Mouse (Mus musculus) CH12.LX (cell line): ENCODE data around the gene Prss12. TPM values are rescaled to one million over a fixed set of nuclear protein-coding genes. Genes with fewer than 3 reads are reported as not detected.
A peak's percentile ranks its signal among the peaks of the same experiment; 100 is the strongest.

Source experiments
- DNase-seq: peaks from one replicate; pipeline ENCODE4 v3.0.0-alpha.2; 2013; ENCODE audit errors: extremely low read depth
- H3K27ac ChIP-seq: 2 replicates; pipeline ENCODE4 v1.5.1; 2012; ENCODE audit warnings: low read depth, mild to moderate bottlenecking, control low read depth, moderate library complexity; ENCODE audit not compliant: insufficient read depth
- H3K27me3 ChIP-seq: replicated peaks from 2 replicates; pipeline ENCODE3; 2012; ENCODE audit warnings: inconsistent platforms
- H3K36me3 ChIP-seq, 2 experiments: replicated peaks in 1 of 2; 2 replicates each; pipeline versions ENCODE3 to v1.6.1; 2012; ENCODE audit warnings: inconsistent platforms in 1 of 2, low read length in 1 of 2, mild to moderate bottlenecking in 1 of 2, mixed read lengths in 1 of 2, moderate library complexity in 1 of 2; ENCODE audit not compliant: control insufficient read depth in 1 of 2, insufficient read depth in 1 of 2
- H3K4me1 ChIP-seq, 2 experiments: 2 replicates each; pipeline ENCODE4 v1.6.1; 2012; ENCODE audit warnings: inconsistent platforms in 1 of 2, moderate library complexity in 1 of 2; ENCODE audit not compliant: insufficient read depth in 2 of 2, control insufficient read depth in 1 of 2
- H3K4me2 ChIP-seq: 2 replicates; pipeline ENCODE4 v1.6.1; 2012; ENCODE audit warnings: low read depth, mild to moderate bottlenecking, control low read depth; ENCODE audit not compliant: poor library complexity, insufficient read depth, severe bottlenecking
- H3K4me3 ChIP-seq, 3 experiments: fragments of 150-350 bp in 1 of 3; sonication (generic) in 1 of 3; replicated peaks in 1 of 3; 2 replicates each; pipeline versions ENCODE3 to v1.5.1; 2011 to 2012; ENCODE audit warnings: low read depth in 2 of 3, low read length in 2 of 3, mild to moderate bottlenecking in 2 of 3, moderate library complexity in 2 of 3, control low read depth in 1 of 3, improper control_type of control experiment in 1 of 3, inconsistent platforms in 1 of 3, mixed read lengths in 1 of 3; ENCODE audit not compliant: poor library complexity in 1 of 3
- H3K79me2 ChIP-seq: replicated peaks from 2 replicates; pipeline ENCODE4 v1.6.1; 2012; ENCODE audit warnings: mild to moderate bottlenecking, moderate library complexity; ENCODE audit not compliant: control insufficient read depth, poor library complexity, insufficient read depth, severe bottlenecking; ENCODE audit errors: extremely low read depth
- H3K9ac ChIP-seq: 2 replicates; pipeline ENCODE4 v1.6.1; 2012; ENCODE audit warnings: low read depth, mild to moderate bottlenecking, control low read depth, moderate library complexity; ENCODE audit not compliant: insufficient read depth
- H3K9me3 ChIP-seq: replicated peaks from 2 replicates; pipeline ENCODE3; 2012; ENCODE audit warnings: low read length, inconsistent platforms, mixed read lengths
- BHLHE40 ChIP-seq: IDR thresholded peaks from 2 replicates; pipeline ENCODE4 v1.6.1; 2011; ENCODE audit warnings: mild to moderate bottlenecking, low read depth, low read length, improper control_type of control experiment
- CTCF ChIP-seq, 2 experiments: IDR thresholded peaks in 1 of 2; conservative IDR thresholded peaks in 1 of 2; 2 replicates each; pipeline ENCODE4 v1.5.1; 2011 to 2012; ENCODE audit warnings: low read depth in 2 of 2, low read length in 2 of 2, improper control_type of control experiment in 1 of 2, inconsistent platforms in 1 of 2, mild to moderate bottlenecking in 1 of 2, moderate library complexity in 1 of 2
- EP300 ChIP-seq: IDR thresholded peaks from 2 replicates; pipeline ENCODE4 v1.6.1; 2011; ENCODE audit warnings: low read length, improper control_type of control experiment
- ETS1 ChIP-seq: conservative IDR thresholded peaks from 2 replicates; pipeline ENCODE4 v1.6.1; 2012; ENCODE audit warnings: low read depth, mild to moderate bottlenecking, inconsistent platforms, low read length, improper control_type of control experiment, moderate library complexity
- IRF4 ChIP-seq: IDR thresholded peaks from 2 replicates; pipeline ENCODE4 v1.6.1; 2014; ENCODE audit warnings: low read depth, mild to moderate bottlenecking, inconsistent platforms, low read length, improper control_type of control experiment
- JUN ChIP-seq: IDR thresholded peaks from 2 replicates; pipeline ENCODE4 v1.6.1; 2011; ENCODE audit warnings: low read depth, mild to moderate bottlenecking, low read length, improper control_type of control experiment, moderate library complexity; ENCODE audit not compliant: insufficient read depth
- KAT2A ChIP-seq: IDR thresholded peaks from 2 replicates; pipeline ENCODE4 v1.6.1; 2012; ENCODE audit warnings: low read length, improper control_type of control experiment, inconsistent platforms; ENCODE audit not compliant: insufficient replicate concordance
- MAX ChIP-seq: IDR thresholded peaks from 2 replicates; pipeline ENCODE4 v1.6.1; 2011; ENCODE audit warnings: low read length, improper control_type of control experiment
- MEF2A ChIP-seq: IDR thresholded peaks from 2 replicates; pipeline ENCODE4 v1.6.1; 2014; ENCODE audit warnings: low read depth, mild to moderate bottlenecking, inconsistent platforms, low read length, improper control_type of control experiment, borderline replicate concordance
- RAD21 ChIP-seq: IDR thresholded peaks from 2 replicates; pipeline ENCODE4 v1.6.1; 2011; ENCODE audit warnings: low read depth, mild to moderate bottlenecking, low read length, improper control_type of control experiment, moderate library complexity
- SMC3 ChIP-seq: IDR thresholded peaks from 2 replicates; pipeline ENCODE4 v1.6.1; 2011; ENCODE audit warnings: low read depth, low read length, improper control_type of control experiment
- ZC3H11A ChIP-seq: IDR thresholded peaks from 2 replicates; pipeline ENCODE4 v1.6.1; 2012; ENCODE audit warnings: low read depth, mild to moderate bottlenecking, inconsistent platforms, low read length, improper control_type of control experiment
- ZKSCAN1 ChIP-seq: IDR thresholded peaks from 2 replicates; pipeline ENCODE4 v1.6.1; 2012; ENCODE audit warnings: low read depth, inconsistent platforms, low read length, improper control_type of control experiment, borderline replicate concordance
- dilution Hi-C: fragments of 300-500 bp; cut with MboI; formaldehyde crosslinking; loops from 2 replicates; pipeline ENCODE4 v1.14.3; 2020; ENCODE audit warnings: low sequenced_read_pairs; ENCODE audit not compliant: extremely low pct_unique_long_range_greater_than_20kb, extremely low pct_ligation_motif_present
- in situ Hi-C: fragments of 300-500 bp; cut with MboI; formaldehyde crosslinking; loops from 3 replicates; pipeline ENCODE4 v1.14.3; 2019; ENCODE audit warnings: low sequenced_read_pairs, low pct_ligation_motif_present, low pct_unique_long_range_greater_than_20kb, mixed read lengths
- polyA plus RNA-seq: library from polyadenylated mRNA; unstranded; fragments of >175 nt; gene quantifications from 2 replicates; pipeline ENCODE4 v1.2.1, GENCODE M21; 2012; ENCODE audit warnings: low read depth; ENCODE audit not compliant: insufficient read length
- total RNA-seq, 2 experiments: library from RNA; depleted of rRNA; stranded (reverse); fragments of 300-350 nt in 1 of 2; fragments of >200 nt in 1 of 2; gene quantifications; 2 replicates each; pipeline ENCODE4 v1.2.3; 2012 to 2014

The Prss12 gene
- total and polyA plus RNA-seq, 3 experiments, result 0.13 TPM; not detected in 2

GRCm38 (mm10) chr3:123515600-123516359 is 69.1 kb downstream of the Prss12 start:
- DNase-seq, result peak; percentile 74
- in situ Hi-C loops, result loop anchor here (25.0 kb wide), 1 partner anchor 1072 kb away; the partner anchor contains the start of gene 1700003H04Rik
- H3K27me3 ChIP-seq, result no peaks in the 10 kb centered on the region
- peak overlapping the region; percentile 65 for H3K27ac ChIP-seq
- dilution Hi-C loops, result no loop called here
- H3K4me2 ChIP-seq, result peak overlapping the region; percentile 60; the same call in 1 of the 2 replicates
- peaks cover 0 to 8% of the 10 kb centered on the region in 2 experiments; a peak in 2 of 4 replicates for H3K4me1 ChIP-seq
- no peak overlapping the region for H3K9ac ChIP-seq
- TF ChIP-seq RAD21 (peak; percentile 90), CTCF (conservative IDR thresholded peaks at IDR 0.05 in 1 of 2, IDR thresholded peaks at IDR 0.05 in 1 of 2; ENCODE audit: low read depth in 2 of 2, low read length in 2 of 2) (peak in 1 of 2 experiments; percentile 77; a peak in 2 of 4 replicates), MEF2A (no peak), EP300 (peak; percentile 55; the same call in 1 of the 2 replicates), ZKSCAN1 (no peak), JUN (peak; percentile 8; the same call in 1 of the 2 replicates), SMC3 (peak; percentile 41), ETS1 (peak; percentile 89), IRF4 (peak; percentile 67)
- peak overlapping the region in 1 of 3 experiments; percentile 24 for H3K4me3 ChIP-seq
- H3K36me3 ChIP-seq, result no peaks in the 10 kb centered on the region
- no peaks in the 10 kb centered on the region for H3K79me2 ChIP-seq
- H3K9me3 ChIP-seq, result no peaks in the 10 kb centered on the region

DNA sequence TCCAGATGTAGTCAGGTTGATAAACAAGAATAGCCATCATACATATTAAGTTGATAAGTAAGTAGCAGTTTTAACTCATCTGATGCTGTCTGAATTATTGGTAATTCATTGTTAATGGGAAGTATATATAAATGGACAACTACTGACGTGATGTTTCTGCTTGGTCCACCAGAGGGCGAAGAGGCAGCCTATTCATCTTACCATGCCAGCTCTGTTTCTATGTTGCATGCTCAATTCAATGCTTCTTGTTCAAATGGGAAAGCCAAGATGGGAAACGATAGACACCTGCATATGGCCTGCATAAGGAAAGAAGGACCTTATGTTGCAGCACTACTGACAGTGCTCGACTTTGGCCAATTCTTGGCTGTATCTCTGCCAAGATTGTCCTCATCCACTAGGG is 70.1 kb downstream of the Prss12 start:
- H3K36me3 ChIP-seq, result no peaks in the 10 kb centered on the region
- in situ Hi-C loops, result loop anchor here (25.0 kb wide), 1 partner anchor 1071 kb away; the partner anchor contains the start of gene 1700003H04Rik
- no peak overlapping the region for H3K9ac ChIP-seq
- no peaks in the 10 kb centered on the region for H3K79me2 ChIP-seq
- H3K4me1 ChIP-seq, result peaks cover 0 to 8% of the 10 kb centered on the region in 2 experiments; a peak in 2 of 4 replicates
- H3K4me3 ChIP-seq, result no peak overlapping the region
- TF ChIP-seq BHLHE40 (no peak), SMC3 (peak; percentile 85), ZC3H11A (peak; percentile 41; the same call in 1 of the 2 replicates), IRF4 (0 out of 2 replicates have a peak, but pooled peaks have one; percentile 30), CTCF (conservative IDR thresholded peaks at IDR 0.05 in 1 of 2, IDR thresholded peaks at IDR 0.05 in 1 of 2; ENCODE audit: low read depth in 2 of 2, low read length in 2 of 2) (peak; percentile 38 to 76; a peak in 3 of 4 replicates), KAT2A (no peak), RAD21 (peak; percentile 62), MAX (peak; percentile 19; the same call in 1 of the 2 replicates)
- H3K27me3 ChIP-seq, result no peaks in the 10 kb centered on the region
- H3K9me3 ChIP-seq, result no peaks in the 10 kb centered on the region
- dilution Hi-C loops, result no loop called here
- H3K4me2 ChIP-seq, result no peak overlapping the region
- DNase-seq, result peak; percentile 45
- no peak overlapping the region for H3K27ac ChIP-seq
